Mouse (Mus musculus) testis, postnatal 10 days (tissue): ENCODE measurements around the gene Ly6g6c.

ENCODE experiments used
- DNase-seq: peaks from one replicate; pipeline ENCODE4 v3.0.0; 2021; ENCODE audit warnings: low spot score

Gene Ly6g6c

DNA sequence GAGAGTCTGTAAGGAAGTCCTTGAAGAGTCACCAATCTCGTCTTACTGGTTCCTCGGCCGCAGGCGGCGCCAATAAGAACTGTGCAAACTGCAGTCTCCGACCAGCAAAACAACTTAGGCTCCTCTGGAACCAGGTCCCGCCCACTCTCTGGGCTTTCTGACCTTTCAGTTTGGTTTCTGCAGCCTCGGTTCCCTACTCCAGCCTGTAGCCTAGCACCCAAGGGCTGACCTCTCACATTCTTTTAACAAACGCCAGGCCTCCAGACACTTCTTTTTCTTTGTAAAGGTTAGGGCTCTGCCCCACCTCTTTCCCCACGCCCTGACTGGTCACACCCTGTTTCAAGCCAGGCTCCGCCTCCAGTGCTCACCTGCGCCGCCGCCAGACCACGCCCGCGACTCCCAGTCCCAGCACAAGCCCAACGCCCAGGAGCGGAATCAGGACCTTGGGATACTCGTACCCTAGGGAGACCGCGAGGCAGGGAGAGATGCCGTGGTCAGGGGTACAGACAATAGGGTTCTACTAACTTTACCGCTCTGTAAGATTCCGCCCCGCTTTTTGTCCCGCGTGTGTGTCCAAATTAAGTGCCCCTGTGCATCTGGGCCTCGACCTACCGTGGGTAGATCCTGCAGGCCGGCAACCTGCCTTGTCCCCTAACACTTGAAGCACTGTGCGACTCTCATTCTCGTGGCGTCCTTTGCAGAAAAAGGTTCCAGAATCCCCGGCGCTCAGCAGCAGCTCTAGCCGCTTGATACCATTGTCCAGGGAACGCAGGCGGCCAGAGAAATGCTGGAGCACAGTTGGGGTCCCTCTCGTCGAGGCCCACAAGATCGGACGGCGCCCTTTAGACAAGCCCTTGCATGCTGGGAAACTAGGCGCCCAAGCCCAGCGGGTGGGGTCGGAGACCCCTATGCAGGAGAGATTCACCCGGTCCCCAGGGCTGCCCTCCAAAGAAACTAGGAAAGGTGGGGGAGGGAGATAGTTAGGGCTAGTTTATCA is at the start of gene Ly6g6c:
Gene Ly6g6c, plus strand, starts transcription at position 438 of the 997 bp plus-strand sequence.
- peak; percentile 79 for DNase-seq

DNA sequence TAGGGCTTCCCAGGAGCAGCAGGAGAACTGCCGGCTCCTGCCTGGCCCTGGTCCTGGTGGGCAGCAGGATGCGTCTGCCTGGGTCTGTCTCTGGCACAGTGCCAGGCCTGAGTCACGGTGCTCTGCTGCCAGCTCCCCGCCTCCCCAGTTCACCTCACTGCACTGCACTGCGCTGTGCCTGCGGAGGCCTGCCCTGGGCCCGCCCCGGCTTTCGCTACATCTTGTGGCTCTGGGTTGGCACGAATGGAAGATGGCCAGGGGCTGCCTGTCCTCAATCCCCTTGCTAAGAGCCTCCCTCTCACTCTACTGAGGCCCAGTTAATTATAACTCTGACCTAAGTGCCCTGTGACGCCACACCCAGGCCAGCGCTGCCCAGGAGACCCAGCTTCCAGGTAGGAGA is 48.8 kb upstream of the Ly6g6c start, which contains the start of gene Vwa7:
Gene Vwa7, plus strand, starts transcription at position 204 of the 400 bp plus-strand sequence.
- DNase-seq, result peak; percentile 69

DNA sequence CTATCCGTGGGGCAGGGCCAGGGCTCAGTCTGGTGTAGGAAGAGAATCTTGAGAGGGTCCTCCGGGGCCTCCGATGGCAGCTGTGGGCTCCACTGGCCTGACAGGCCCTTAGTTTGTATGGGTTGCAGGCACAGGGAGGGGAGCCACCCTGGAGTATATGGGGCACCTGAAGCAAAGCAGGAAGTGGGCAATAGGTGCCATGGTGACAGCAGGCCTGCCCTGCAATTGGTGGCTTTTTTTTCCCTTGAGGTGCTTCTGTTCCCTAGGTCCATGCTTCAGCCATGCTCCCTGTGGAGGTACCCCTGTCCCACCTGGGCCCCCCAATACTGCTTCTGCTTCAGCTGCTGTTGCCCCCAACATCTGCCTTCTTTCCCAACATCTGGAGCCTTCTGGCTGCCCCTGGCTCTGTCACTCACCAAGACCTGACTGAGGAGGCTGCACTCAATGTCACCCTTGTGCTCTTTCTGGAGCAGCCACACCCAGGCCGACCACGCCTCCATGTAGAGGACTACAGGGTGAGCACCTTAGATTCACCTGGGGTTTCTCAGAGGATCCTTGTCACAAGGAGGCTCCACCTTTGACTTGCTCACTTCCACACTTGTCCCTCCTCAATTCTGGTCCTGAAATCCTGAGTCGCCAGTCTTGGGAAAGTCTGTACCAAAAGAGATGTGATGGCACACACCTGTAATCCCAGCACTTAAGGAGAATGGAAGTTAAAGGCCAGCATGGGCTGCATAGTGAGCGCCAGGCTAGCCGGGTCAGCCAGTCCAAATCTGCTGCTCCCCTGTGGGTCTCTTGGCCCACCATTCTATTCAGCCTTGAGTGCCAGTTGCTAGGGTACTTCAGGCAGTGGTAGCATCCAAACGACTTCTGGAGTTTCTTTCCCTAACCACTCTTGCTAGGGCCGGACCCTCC is 48.1 kb upstream of the Ly6g6c start:
- DNase-seq, result peak; percentile 42

DNA sequence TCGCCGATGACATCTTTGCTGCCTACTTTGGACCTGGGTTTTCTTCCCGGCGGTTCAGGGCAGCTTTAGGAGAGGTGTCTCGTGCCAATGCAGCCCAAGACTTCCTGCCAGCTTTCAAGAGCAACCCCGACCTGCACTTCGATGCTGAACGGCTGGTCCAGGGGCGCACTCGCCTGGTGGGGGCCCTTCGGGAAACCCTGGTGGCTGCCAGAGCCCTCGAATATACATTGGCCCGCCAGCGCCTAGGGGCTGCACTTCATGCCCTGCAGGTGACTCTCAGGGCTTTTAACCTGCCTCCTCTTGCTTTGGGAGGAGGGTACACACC is 47.5 kb upstream of the Ly6g6c start:
- no peak for DNase-seq

DNA sequence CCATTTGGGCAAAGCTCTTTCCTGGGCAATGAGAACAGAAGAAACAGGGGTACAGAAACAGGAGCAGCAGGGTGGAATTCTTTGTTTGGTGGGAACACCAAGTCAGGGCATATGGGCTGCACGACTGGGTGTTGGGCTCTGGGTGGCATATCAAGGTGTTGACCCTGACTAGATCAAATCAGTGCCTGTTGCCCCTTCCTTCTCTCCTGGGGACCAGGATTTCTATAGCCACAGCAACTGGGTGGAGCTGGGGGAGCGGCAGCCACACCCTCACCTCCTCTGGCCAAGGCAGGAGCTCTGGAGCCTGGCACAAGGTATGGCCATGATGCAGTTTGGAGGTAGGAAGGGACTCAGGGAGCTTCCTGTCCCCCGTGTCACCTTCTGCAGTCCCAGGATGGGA is 47.0 kb upstream of the Ly6g6c start:
- no peak for DNase-seq

DNA sequence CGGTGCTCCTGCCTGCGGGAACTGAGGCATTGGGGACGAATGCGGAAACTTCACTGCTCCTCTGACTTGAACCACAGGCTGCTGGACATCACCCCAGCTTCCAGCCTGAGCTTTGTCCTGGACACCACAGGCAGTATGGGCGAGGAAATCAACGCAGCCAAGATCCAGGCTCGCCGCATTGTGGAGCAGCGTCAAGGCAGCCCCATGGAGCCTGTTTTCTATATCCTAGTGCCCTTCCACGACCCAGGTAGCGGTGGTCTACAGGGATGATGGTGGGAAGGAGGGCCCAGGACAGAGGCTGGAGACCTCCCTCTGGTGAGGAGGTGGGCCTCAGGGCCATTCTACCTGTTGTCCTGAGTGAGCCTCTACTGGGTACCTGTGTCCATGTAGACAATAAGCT is 45.3 kb upstream of the Ly6g6c start:
- no peak for DNase-seq

DNA sequence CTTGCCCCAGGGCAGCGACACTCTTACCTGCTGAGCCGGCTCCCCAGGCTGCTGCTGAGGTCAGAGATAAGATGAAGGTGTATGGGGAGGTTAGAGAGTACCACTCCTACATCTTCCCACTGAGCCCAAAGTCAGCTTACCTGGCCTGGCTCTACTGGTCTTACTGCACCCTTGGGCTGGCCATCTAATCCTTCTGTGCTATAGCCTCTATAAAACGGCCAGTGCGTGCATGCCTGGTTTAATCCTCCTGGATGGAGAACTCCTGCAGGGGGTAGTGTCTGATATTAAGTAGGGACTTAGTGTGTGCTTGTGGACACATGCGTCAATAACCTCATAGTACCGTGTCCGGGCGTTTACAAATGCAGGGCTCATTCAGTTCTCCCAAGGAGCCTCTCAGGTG is 44.6 kb upstream of the Ly6g6c start:
- DNase-seq, result no peak

DNA sequence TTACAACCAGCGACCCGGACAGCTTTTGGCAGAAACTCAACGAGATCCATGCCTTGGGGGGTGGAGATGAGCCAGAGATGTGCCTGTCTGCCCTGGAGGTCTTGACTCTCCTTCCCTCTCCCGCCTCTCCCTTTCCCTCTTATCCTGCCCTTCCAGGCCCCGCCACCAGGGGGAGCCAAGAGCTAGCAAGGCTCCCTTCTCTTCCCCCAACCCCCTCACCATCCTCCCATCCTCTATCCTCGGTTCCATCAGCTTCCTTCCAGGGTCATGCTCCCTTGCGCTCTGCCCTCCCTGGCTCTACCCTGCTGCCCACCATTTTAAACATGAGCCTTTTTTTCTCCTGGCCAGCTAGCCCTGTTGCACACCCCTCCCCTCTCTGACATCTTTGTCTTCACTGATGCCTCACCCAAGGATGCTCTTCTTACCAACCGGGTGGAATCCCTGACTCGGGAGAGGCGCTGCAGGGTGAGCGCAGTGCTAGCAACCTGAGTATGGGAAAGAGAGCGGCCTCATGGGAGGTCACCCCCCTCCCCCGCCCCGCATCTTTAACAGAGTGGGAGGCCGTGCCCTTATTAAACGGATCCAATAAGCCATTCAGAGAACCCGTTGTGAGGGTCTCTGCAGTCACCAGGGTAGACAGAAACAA is 43.9 kb upstream of the Ly6g6c start:
- DNase-seq, result peak; percentile 96

DNA sequence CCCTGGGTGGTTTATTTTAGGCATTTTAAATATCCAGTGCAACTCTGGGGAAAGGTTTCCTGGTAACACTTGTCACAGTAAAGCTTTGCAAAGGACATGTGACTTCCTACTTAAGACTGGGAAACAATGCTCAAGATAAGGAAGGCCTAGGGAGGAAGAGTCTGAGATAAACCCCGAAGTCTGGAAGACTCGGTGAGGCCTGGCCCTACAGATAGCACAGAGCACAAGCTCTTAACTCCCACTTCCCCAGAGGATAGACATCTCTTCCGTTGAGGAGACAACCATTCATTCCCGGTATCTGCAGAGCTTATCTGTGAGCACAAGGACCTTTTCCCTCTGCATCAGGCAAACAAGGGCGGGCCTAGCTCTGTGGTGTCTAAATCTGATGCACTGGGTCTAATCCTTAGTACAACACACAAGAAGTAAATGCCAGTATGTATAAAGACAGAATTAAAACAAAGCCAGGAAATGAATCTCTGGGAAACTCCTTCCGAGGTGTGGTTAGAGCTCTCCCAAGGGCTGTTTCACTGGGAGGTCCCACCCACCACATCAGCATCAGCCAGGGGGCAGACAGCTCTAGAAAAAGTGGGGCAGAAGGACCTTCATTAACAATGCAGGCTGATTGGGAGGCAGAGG is 43.2 kb upstream of the Ly6g6c start:
- DNase-seq, result no peak

DNA sequence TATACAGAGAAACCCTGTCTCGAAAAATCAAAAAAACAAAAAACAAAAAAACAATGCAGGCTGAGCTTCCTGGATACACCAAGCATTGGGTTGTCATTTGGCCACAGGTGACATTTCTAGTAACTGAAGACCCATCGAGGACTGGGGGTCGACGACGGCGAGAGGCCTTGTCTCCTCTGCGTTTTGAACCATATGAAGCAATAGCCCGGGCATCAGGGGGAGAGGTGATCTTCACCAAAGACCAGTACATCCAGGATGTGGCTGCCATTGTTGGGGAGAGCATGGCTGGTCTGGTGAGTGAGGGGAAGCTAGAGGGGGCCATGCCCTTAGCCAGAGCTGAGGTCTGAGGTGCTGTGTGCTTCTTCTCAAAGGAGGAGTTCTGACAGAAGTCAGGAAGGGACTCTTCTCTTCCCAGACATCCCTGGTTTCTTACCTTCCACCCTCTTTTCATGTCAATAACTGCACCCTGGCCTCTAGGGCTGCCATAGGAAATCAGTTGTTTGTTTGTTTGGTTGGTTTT is 42.6 kb upstream of the Ly6g6c start:
- no peak for DNase-seq

DNA sequence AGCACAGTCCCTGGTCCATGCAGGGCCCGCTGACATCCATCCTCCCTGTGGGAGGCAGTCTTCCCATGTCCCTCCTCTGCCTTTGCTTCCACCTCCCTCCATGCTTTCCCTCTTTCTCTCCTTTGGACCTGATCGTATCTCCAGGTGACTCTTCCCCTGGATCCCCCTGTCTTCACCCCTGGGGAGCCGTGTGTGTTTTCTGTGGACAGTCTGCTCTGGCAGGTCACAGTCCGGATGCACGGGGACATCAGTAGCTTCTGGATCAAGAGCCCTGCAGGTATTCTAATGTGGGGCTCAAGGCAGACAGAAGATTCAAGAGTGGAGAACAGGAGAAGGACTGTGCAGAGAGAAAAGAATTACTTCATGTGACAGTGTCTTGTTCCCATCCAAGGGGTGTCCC is 42.0 kb upstream of the Ly6g6c start:
- no peak for DNase-seq

DNA sequence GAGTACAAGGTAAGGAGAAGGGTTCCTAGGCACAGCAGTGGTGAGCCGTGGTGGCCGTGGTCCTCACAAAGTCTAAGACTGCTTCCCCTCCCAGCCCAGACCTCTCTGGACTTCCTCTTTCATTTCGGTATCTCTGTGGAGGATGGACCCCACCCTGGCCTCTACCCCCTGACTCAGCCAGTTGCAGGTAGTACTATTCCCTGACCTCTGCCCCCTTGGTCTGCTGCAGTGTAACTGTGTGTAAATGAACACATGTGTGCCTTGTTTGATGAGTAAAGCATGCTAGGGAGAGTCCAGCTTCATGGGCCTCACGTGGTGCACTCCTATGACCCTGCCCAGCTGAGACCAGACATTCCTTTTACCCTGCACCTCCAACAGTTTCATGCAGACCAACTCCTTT is 41.4 kb upstream of the Ly6g6c start:
- DNase-seq, result no peak

DNA sequence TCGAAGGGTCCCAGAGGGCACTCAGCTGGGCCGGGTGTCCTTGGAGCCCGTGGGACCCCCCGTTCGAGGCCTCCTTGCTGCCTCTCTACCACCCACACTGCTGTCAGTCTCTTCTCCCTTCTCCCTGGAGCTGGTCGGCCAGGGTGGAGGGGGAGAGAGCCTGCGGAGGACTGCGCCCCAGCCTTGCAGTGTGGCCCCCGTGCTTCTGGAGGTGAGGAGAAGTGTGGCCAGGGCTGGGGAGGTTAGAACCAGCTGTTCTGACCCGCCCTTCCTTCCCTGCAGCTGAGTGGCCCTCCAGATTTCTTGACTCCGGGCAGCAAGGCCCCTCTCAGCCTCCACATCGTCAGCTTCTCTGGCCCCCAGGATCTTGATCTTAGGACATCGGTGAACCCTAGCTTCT is 40.9 kb upstream of the Ly6g6c start:
- DNase-seq, result no peak

DNA sequence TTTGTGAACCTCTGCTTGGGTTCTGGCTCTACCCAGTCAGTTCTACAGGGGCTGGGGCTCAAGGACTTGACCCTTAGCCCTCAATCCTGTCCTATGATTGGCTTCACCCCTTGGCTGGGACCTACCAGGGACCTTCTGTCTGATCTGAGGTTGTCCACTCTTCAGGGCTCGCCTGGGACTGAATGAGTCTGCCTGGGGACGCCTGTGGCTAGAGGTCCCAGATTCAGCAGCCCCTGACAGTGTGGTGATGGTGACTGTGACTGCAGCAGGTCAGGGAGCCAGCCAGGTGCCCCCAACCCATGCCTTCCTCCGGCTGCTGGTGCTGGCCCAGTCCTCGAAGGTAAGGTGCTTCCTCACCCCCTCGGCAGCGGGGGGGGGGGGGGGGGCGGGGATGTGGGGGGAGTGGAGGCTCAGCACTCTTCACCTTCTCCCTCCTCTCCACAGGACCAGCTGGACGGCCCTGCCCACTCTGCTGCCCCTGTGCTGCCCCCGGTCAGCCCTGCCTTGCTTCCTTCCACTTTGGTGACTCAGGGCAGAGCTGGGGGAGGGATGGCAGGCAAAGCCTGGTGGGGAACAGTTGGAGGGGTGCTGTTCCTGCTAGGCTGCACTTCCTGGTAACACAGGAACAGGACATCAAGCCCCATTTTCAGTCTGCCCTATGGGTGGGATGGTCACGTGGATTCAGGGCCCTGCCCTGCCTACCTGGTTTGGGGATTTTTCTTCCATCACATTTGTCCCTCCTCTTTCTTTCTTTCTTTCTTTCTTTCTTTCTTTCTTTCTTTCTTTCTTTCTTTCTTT is 40.3 kb upstream of the Ly6g6c start:
- no peak for DNase-seq

DNA sequence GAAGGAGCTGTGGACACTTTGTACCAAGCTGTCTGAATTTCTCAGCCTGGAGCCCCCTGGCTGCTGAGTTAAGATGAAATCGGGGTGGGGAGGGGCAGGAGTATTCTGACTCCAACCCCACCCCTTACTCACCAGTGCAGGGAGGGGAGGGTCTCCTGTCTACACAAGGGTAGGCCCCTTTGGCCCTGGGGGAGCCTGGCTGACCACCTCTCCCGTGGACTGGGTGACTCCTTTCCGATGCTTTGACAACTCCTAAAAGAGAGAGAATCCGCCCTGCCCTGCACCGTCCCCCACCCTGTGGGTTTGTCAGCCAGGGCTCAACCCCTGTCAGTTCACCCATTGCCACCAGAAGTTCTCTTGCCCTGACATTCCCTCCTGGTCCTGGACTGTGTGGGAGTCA is 39.0 kb upstream of the Ly6g6c start:
- no peak for DNase-seq

DNA sequence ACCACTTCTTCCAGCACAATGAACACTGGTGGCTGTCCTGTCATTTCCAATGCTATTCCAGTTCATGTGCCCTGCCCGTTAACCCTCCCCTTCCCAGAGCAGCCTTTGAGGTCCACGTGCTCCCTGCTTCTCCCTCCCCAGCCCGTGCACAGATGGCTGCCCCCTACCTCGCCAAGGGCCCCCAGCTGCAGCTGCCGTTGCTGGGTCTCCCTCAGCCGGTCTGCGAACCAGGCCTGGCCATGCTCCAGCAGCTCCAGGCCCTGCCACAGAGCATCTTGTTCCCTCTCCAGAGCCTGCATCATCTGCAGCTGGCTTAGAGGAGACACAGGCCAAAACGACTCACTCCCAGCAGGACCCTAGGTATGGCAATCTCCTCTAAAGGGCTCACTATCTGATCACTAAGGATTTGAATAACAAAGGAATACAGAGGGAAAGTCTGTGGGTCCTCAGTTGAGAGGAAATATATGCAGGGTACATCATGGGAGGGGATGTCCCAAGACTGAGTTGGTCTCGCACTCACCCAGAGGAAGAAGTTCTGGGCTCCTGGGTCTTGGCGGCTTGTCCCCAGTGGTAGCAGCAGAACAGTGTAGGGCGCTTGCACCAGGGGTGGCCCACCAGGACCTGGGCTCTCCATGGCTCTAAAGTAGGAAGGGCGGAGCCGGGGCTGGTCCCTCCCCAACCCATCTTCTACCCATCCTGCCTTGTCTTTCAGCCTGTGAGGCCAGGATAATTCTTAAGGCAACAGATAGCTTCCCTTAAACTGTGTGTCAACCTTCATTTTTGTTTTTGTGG is 37.7 kb upstream of the Ly6g6c start, which contains the start of gene Sapcd1:
Gene Sapcd1, minus strand, starts transcription at position 740 of the 792 bp plus-strand sequence.
- peak; percentile 77 for DNase-seq

DNA sequence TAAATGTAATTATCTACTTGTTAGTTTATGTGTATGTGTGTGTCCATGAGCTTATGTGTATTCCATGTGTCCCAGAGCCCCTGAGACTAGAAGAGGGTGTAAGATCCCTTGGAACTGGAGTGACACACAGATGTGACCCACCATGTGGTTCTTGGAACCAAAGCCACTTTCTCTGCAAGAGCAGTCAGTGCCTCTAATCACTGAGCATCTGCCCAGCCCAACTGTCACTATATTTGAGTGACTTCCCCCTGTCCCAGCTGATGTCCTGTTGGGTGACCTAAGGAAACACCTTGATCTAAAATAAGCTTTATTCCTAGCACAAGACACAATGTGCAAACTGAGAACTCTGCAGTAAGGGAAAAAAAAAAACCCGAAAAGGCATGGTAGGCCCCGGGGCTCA is 36.9 kb upstream of the Ly6g6c start:
- DNase-seq, result no peak

DNA sequence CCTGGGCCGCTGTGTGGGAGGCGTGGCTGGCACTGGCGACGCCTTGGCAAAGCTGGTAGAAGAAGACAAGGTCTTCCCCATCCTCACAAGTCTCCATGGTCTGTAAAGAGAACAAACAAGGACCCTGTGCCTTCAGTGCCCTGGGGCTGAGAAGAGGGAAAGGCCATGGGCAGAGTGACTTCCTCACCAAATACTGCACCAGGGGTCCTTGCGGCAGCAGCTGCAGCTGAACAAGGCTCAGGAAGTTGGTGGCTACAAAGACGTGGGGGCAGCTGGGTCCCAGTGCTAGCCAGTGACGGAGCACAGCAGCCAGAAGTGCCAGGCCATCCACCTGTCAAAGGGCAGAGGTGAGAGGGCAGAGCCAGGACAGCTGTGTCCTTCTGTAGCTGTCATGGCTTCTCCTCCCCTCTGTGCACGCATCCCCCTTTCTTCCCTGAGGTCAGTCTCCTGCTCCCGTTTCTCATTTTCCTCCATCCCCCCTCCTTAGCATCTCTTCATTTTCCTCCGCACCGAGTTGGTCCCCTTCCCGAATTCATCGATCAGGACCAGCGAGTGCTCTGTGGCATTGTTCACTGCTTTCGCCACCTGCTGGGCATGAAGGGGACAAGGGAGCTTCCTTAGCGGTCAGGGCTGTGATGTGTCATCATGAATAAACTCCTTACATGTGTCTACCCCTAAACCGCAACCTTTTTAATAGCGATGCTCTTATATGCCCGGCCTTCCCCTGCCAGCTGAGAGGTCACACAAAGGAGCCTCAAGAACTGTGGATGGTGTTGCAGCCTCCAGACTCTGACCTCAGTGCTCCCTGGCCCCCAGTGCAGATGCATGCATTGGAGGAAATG is 35.3 kb upstream of the Ly6g6c start:
- no peak for DNase-seq

DNA sequence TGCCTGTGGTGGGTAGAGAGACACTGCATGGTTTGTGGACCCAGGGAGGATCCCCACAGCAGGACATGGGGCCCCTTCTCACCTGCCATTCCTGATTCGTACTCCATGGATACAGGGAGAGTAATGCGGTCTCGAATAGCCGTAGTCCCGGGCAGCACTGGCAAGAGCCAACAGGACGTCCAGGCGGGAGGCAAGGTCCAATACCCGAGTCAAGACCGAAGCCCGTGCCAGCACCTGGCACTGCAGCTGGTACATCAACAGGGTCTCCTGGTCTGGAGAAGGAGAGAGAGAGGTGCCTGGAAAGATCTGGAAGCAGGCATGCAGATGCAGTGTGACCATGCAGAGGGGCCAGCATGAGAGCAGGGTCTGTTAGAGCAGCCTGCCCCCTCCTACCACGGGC is 33.9 kb upstream of the Ly6g6c start:
- DNase-seq, result no peak
